Mouse (Mus musculus) midbrain, embryonic 12.5 days (tissue): Measurements from ENCODE around the gene Serpina1e. TPM values are rescaled to one million over a fixed set of nuclear protein-coding genes. Genes with fewer than 3 reads are reported as not detected.

Experiments
- ATAC-seq: fragments of 200-750 bp; cut with Nextera tagmentation; 2 replicates; pipeline ENCODE4 v1.8.0; 2017; ENCODE audit warnings: low read depth, moderate TSS enrichment, moderate library complexity; ENCODE audit not compliant: low FRiP score
- H3K27ac ChIP-seq: fragments of 300-500 bp; sonication (generic); replicated peaks from 2 replicates; pipeline ENCODE4 v1.5.1; 2016; ENCODE audit warnings: mild to moderate bottlenecking
- H3K27me3 ChIP-seq: fragments of 300-500 bp; sonication (generic); 2 replicates; pipeline ENCODE4 v1.6.1; 2016; ENCODE audit warnings: mild to moderate bottlenecking
- H3K36me3 ChIP-seq: fragments of 300-500 bp; sonication (generic); 2 replicates; pipeline ENCODE4 v1.6.1; 2016
- H3K4me1 ChIP-seq: fragments of 300-500 bp; sonication (generic); 2 replicates; pipeline ENCODE4 v1.6.1; 2016
- H3K4me2 ChIP-seq: fragments of 300-500 bp; sonication (generic); replicated peaks from 2 replicates; pipeline ENCODE4 v1.6.1; 2016; ENCODE audit warnings: mild to moderate bottlenecking, moderate library complexity
- H3K4me3 ChIP-seq: fragments of 300-500 bp; sonication (generic); 2 replicates; pipeline ENCODE4 v1.5.1; 2016; ENCODE audit warnings: mild to moderate bottlenecking
- H3K9ac ChIP-seq: fragments of 300-500 bp; sonication (generic); replicated peaks from 2 replicates; pipeline ENCODE4 v1.6.1; 2016; ENCODE audit warnings: mild to moderate bottlenecking, moderate library complexity
- H3K9me3 ChIP-seq: fragments of 300-500 bp; sonication (generic); 2 replicates; pipeline ENCODE4 v1.6.1; 2016; ENCODE audit warnings: mild to moderate bottlenecking
- WGBS: fragments of 180-500 bp; shearing (Covaris S2); methylation state at CpG from one replicate; pipeline ENCODE4 v1.1.7; 2016; 5-methylcytosine and 5-hydroxymethylcytosine counted together
- polyA plus RNA-seq: library from polyadenylated mRNA; unstranded; fragments of >200 nt; fragmentation: Nextera tagmentation; extraction: Ambion mirVana; gene quantifications from 2 replicates; pipeline ENCODE4 v1.2.1, GENCODE M21; 2016

Gene Serpina1e
- not detected in 2 replicates for polyA plus RNA-seq

DNA sequence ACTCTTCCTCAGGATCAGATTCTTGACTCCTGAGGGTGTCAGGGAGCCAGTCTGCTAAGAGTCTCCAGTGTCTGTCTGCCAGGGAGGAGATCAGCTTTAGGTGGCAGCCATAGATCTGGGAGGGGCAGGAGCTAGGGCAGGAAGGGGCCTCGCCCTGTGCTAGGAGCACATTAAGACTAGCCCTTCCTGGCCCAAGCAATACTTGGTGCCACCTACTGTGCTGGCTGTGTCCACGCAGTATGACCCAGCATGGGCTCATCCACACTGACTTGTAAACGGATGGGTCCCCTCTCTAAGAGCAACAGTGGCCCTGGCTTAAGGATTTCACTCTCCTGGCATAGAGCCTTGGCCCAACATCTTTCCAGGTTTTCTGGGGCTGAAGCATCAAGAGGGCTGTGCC lies at the start of gene Serpina1e:
Serpina1e (minus strand) TSS at position 178 of the 400 bp plus-strand sequence.
- Histone ChIP-seq H3K4me1 (no peaks in the 10 kb centered on the region), H3K4me3 (no peak within 1 kb of the TSS), H3K36me3 (no peaks in the 10 kb centered on the region), H3K9me3 (no peaks in the 10 kb centered on the region), H3K9ac (no peak within 1 kb of the TSS), H3K27ac (no peak within 1 kb of the TSS), H3K27me3 (no peaks in the 10 kb centered on the region), H3K4me2 (no peak within 1 kb of the TSS)
- ATAC-seq: no peak
- WGBS: 85% methylated on average over 3 of the region's 3 CpGs

DNA sequence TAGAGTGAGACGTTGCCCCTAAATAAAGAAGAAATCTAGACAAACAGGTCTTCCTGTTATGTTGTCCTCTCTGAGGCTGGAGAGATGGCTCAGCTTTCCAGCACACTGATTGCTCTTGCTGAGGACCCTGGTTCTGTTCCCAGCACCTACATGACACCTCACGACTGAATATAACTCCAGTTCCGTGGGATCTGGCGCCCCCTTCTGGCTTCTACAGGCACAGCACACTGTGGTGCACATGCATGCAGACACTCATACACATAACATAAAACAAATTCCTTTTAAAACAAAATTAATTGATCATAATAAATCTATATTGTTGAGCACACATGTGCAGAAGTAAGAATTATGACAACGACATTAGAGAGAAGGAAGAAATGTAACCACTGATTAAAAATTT lies 45.9 kb upstream of the Serpina1e start:
- H3K4me2 ChIP-seq: no peak overlapping the region
- 81% methylated on average over 5 of the region's 5 CpGs for WGBS
- no peak for ATAC-seq
- no peaks in the 10 kb centered on the region for H3K9me3 ChIP-seq
- no peaks in the 10 kb centered on the region for H3K4me1 ChIP-seq
- H3K27me3 ChIP-seq: no peaks in the 10 kb centered on the region
- H3K9ac ChIP-seq: no peak overlapping the region
- no peak overlapping the region for H3K27ac ChIP-seq
- no peaks in the 10 kb centered on the region for H3K36me3 ChIP-seq
- no peak overlapping the region for H3K4me3 ChIP-seq

DNA sequence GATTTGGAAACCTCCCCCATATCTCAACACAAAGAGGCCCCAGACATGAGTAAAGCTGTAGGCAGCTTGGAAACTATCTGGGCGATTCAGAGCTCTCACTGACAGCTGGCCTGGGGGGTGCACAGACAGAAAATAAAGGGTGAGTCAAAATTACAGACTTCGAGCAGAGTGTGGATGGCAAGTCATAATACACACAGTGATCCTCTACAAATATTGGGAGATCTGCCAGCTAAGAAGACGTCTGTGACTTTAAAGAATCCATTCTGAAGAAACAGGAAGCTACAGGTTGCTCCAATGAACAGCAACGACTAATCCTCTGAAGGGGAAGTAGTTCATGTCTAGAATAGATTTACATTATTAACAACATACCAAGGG lies 44.5 kb upstream of the Serpina1e start:
- Histone ChIP-seq H3K9ac (no peak overlapping the region), H3K9me3 (no peaks in the 10 kb centered on the region), H3K36me3 (no peaks in the 10 kb centered on the region), H3K4me3 (no peak overlapping the region), H3K27me3 (no peaks in the 10 kb centered on the region), H3K4me2 (no peak overlapping the region), H3K4me1 (no peaks in the 10 kb centered on the region), H3K27ac (no peak overlapping the region)
- ATAC-seq: no peak
- 75% methylated on average over 4 of the region's 4 CpGs for WGBS

DNA sequence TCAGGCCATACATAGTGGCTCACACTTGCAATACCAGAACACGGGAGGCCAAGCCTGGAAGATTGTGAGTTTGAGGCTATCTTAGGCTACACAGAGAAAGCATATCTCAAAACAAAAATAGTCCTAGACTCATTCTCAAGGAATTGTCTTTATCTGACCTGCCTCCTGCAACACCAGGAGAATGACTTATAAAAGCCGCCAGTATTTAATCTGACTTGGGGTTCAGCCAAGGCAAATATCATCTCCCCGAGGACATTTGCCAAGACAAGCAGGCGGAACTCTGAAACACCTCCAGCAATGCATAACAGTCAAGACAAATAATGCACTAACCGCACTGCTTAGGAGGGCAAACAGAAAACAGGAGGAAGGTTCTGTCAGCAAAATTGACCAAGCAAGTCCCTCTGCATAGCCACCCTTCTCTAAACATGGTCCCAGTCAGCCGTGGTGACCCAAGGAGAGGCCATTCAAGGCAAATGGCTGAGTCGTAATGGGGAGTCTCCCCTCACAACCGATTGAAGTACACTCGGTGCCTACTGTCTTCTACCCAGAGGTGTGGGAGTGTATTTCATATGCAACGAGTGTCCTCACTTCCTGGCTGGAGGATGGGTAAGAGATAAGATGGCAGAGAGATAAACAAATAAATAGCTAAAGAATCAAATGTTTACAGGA lies 43.9 kb upstream of the Serpina1e start:
- Histone ChIP-seq H3K4me3 (no peak overlapping the region), H3K4me1 (no peaks in the 10 kb centered on the region), H3K27ac (no peak overlapping the region), H3K36me3 (no peaks in the 10 kb centered on the region), H3K9ac (no peak overlapping the region), H3K9me3 (no peaks in the 10 kb centered on the region), H3K4me2 (no peak overlapping the region), H3K27me3 (no peaks in the 10 kb centered on the region)
- 84% methylated on average over 10 of the region's 10 CpGs for WGBS
- ATAC-seq: no peak

DNA sequence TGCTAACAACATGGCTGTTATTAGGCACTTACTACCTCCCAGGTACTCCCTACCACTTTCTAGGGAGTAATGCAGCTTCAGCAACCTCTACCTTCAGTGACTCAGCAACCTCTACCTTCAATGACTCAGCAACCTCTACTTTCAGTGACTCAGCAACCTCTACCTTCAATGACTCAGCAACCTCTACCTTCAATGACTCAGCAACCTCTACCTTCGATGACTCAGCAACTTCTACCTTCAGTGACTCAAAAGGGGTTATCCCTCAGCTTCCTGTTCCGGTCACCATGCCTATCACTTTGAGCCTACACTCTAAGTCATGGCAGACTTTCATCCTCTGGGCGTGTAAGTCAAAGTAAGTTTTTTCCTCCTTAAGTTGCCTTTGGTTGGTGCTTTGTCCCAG lies 41.8 kb upstream of the Serpina1e start:
- no peak overlapping the region for H3K4me2 ChIP-seq
- H3K27me3 ChIP-seq: no peaks in the 10 kb centered on the region
- H3K27ac ChIP-seq: no peak overlapping the region
- H3K36me3 ChIP-seq: no peaks in the 10 kb centered on the region
- no peak for ATAC-seq
- no peaks in the 10 kb centered on the region for H3K9me3 ChIP-seq
- H3K9ac ChIP-seq: no peak overlapping the region
- H3K4me3 ChIP-seq: no peak overlapping the region
- no peaks in the 10 kb centered on the region for H3K4me1 ChIP-seq
- WGBS: 90% methylated on average over 3 of the region's 3 CpGs

DNA sequence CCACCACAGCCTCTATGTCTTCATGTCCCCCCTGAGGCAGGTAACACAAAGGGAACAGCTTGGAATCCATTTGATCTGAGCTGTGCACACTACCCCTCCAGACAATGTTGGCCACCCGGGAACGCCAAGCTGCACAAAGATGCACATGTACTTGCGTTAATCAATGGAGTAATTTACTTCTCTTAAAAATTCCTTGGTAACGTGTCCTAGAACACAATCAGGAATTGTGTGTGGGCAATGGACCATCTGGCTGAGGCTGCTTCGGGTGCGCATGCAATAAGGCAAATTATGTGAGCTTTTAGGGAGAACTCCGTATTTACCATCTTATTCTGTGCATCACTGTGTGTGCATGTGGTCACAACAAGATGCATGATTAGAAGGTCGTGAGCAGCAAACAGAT lies 40.8 kb upstream of the Serpina1e start:
- Histone ChIP-seq H3K27ac (no peak overlapping the region), H3K27me3 (no peaks in the 10 kb centered on the region), H3K4me1 (no peaks in the 10 kb centered on the region), H3K9ac (no peak overlapping the region), H3K36me3 (no peaks in the 10 kb centered on the region), H3K4me2 (no peak overlapping the region), H3K4me3 (no peak overlapping the region), H3K9me3 (no peaks in the 10 kb centered on the region)
- ATAC-seq: no peak
- WGBS: 86% methylated on average over 8 of the region's 8 CpGs

DNA sequence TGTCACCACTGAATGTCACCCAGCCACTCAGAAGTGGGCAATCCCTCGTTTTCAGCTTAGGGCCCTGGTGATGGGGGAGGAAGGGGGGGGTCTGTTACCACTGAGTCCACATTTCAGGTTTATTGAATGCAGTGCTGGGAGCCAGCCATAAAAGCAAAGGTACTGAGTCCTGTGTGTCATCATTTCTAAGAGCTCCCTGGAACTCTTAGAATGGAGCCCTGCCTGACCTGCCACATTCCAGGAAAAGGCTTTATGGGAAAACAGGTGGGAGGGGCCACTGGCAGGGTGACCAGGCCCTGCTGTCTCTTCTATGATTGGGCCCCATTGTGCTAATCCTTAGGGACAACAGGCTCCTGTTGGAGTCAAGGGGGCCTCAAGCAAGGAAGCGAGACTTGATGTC lies 37.7 kb upstream of the Serpina1e start:
- Histone ChIP-seq H3K4me3 (no peak overlapping the region), H3K9me3 (no peaks in the 10 kb centered on the region), H3K4me1 (no peaks in the 10 kb centered on the region), H3K27ac (no peak overlapping the region), H3K27me3 (no peaks in the 10 kb centered on the region), H3K9ac (no peak overlapping the region), H3K4me2 (no peak overlapping the region), H3K36me3 (no peaks in the 10 kb centered on the region)
- no peak for ATAC-seq
- 73% methylated on average over 2 of the region's 2 CpGs for WGBS

DNA sequence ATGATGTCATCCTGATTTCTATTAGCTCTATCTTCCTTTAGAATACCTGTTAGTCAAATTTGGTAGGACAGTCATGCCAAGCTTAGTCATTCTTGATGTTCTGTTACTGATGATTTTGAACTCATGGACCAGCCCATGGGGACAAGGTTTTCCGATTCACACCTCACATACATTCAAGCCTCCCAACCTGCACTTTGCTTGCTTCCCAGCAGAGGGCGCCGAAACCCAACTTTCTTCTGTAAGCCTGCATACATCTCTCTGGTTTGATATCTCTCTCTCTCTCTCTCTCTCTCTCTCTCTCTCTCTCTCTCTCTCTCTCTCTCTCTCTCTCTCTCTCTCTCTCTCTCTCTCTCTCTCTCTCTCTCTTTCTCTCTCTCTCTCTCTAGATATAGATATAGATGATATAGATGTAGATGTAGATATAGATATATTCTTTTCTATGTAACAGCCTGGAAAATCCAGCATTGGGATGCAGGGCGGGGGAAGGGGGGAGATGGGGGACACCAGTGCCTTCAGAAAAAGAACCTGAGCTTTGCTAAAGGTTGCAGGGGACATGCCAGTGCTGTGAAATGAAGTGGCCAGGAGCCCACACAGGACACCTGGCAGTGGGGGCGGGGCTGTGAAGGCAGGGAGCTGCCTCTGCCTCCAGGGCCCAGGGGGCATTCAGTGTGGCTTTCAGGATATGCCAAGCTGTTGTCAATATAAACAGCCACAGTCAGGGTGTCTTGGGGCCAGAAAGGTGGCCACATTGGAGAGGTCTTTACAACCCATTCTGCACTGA lies 36.7 kb upstream of the Serpina1e start:
- Histone ChIP-seq H3K4me3 (no peak overlapping the region), H3K9ac (no peak overlapping the region), H3K4me1 (no peaks in the 10 kb centered on the region), H3K9me3 (no peaks in the 10 kb centered on the region), H3K36me3 (no peaks in the 10 kb centered on the region), H3K4me2 (no peak overlapping the region), H3K27me3 (no peaks in the 10 kb centered on the region), H3K27ac (no peak overlapping the region)
- WGBS: 39% methylated on average over 5 of the region's 5 CpGs
- no peak for ATAC-seq

DNA sequence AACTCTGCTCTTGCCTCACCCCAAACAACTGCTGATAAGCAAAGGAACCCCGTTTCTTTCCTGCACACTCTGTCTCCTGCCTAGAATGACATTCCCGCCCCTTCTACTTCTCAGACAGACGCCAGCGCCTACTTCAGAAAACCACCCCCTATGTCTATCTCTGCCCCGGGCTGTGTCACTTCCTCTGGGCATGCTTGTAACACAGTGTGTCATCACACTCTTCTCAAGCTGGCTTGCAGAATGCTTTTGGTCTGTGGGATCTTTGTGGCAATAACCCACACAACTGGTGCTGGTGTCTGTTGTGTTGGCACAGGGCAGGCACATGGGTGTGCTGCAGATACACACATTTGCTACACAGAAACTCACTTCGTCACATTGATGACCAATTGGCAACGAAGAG lies 34.2 kb upstream of the Serpina1e start:
- no peak overlapping the region for H3K9ac ChIP-seq
- no peak overlapping the region for H3K4me3 ChIP-seq
- no peaks in the 10 kb centered on the region for H3K9me3 ChIP-seq
- no peaks in the 10 kb centered on the region for H3K36me3 ChIP-seq
- H3K4me2 ChIP-seq: no peak overlapping the region
- ATAC-seq: no peak
- WGBS: 83% methylated on average over 7 of the region's 7 CpGs
- H3K27me3 ChIP-seq: no peaks in the 10 kb centered on the region
- no peaks in the 10 kb centered on the region for H3K4me1 ChIP-seq
- no peak overlapping the region for H3K27ac ChIP-seq

DNA sequence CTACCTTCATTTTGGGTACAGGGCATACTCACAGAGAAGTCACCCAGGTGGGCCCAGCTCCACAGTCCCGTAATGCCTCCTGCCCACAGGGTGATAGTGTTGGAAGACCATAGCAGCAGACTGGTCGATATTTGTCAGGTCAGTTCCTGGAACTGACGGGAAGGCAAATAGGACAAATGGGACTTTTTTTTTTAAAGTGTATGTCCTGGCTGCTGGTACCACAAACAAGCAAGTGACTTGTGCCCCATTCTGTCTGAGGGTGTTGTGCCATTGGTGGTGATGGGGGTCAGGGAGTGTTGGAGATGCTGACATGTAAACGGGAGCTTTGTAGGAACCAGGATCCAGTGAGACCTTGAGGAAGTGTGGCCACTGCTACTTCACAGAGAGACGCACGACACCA lies 31.1 kb upstream of the Serpina1e start, which contains the start of gene Serpina11:
Serpina11 (minus strand) TSS at position 101 of the 400 bp plus-strand sequence.
- no peaks in the 10 kb centered on the region for H3K4me1 ChIP-seq
- H3K27me3 ChIP-seq: no peaks in the 10 kb centered on the region
- H3K4me3 ChIP-seq: no peak within 1 kb of the TSS
- no peak for ATAC-seq
- WGBS: 93% methylated on average over 6 of the region's 6 CpGs
- no peak within 1 kb of the TSS for H3K4me2 ChIP-seq
- H3K9ac ChIP-seq: no peak within 1 kb of the TSS
- H3K9me3 ChIP-seq: no peaks in the 10 kb centered on the region
- no peaks in the 10 kb centered on the region for H3K36me3 ChIP-seq
- no peak within 1 kb of the TSS for H3K27ac ChIP-seq

DNA sequence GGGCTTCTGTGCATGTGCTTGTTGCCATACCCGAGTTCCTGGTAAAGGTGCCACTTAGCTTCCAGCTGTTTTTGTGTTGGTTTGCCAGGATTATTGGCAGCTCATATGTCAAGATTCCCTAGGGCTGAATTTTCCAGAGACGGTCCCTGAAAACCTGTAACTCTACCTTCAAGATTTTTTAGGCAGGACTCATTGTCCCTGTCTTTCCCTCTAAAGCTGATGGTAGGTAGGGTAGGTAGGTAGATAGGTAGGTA lies 30.7 kb upstream of the Serpina1e start:
- Histone ChIP-seq H3K4me3 (no peak overlapping the region), H3K36me3 (no peaks in the 10 kb centered on the region), H3K27ac (no peak overlapping the region), H3K9ac (no peak overlapping the region), H3K27me3 (no peaks in the 10 kb centered on the region), H3K4me2 (no peak overlapping the region), H3K9me3 (no peaks in the 10 kb centered on the region), H3K4me1 (no peaks in the 10 kb centered on the region)
- 76% methylated on average over 2 of the region's 2 CpGs for WGBS
- no peak for ATAC-seq

DNA sequence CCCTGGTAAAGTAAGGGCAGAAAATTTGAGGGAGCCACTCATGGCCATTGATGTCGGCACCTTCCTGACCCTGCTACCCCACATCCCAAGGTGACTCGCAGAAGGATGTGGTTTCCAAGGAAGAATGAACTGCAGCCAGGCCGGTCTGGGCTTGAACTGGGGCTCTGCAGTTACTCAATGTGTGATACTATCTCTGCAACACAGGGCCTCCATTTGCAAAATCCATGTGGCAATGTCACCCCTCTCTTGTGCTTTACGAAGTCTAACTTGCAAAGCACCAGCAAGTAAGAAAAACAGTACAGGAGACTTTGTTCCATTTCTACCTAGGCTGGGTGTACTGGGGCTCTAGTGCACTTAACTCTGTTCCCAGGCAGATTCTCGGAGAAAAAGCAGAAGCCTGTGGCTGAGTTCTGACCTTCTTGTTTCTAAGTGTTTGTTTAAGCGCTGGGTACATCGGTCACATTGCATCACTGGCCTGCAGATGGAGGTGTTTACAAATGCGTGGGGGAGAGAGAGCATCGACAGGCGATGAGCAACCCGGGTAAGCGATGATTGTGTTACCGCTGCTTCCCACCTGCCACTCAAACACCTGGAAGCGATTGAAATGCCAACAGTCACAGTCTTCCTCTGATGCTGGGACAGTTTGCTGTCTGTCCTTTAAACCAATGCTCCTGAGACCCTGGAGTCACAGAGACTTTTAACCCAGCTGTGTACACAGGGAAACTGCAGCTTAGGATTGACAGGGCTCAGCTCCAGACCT lies 30.2 kb upstream of the Serpina1e start:
- H3K27ac ChIP-seq: no peak overlapping the region
- 68% methylated on average over 14 of the region's 14 CpGs for WGBS
- no peaks in the 10 kb centered on the region for H3K27me3 ChIP-seq
- no peaks in the 10 kb centered on the region for H3K36me3 ChIP-seq
- ATAC-seq: no peak
- no peaks in the 10 kb centered on the region for H3K9me3 ChIP-seq
- no peak overlapping the region for H3K9ac ChIP-seq
- no peak overlapping the region for H3K4me2 ChIP-seq
- no peak overlapping the region for H3K4me3 ChIP-seq
- H3K4me1 ChIP-seq: no peaks in the 10 kb centered on the region
